Mouse (Mus musculus) left cerebral cortex, postnatal 14 days (tissue): ENCODE results near the gene Daam1. TPM values are rescaled to one million over a fixed set of nuclear protein-coding genes. Genes with fewer than 3 reads are reported as not detected.

ENCODE experiments used
- DNase-seq, 2 experiments: peaks; one replicate each; pipeline ENCODE4 v3.0.0; 2021 to 2022; ENCODE audit warnings: low spot score in 2 of 2, mixed read lengths in 1 of 2
- intact Hi-C: fragments of 180-260 bp; cut with DNase I; formaldehyde crosslinking; loops from one replicate; pipeline ENCODE4 v1.15.1; 2025
- total RNA-seq, 2 experiments: library from RNA; stranded (reverse); gene quantifications; 2 replicates each; pipeline ENCODE4 v1.2.3; 2021

Daam1 gene
- total RNA-seq, 2 experiments from 2014 or later = 65.9 to 67.3 TPM

GRCm38 (mm10) chr12:72009051-72009902 is 178.4 kb downstream of the Daam1 start:
- intact Hi-C loops = no loop called here

GRCm38 (mm10) chr12:72011404-72011803 is 180.5 kb downstream of the Daam1 start:
- intact Hi-C loops = no loop called here
- DNase-seq = no peak

More at GRCm38 (mm10) chr12:72009051-72009902, 178.4 kb downstream of the Daam1 start:
- no peak for DNase-seq

GRCm38 (mm10) chr12:72012126-72012525 is 181.2 kb downstream of the Daam1 start:
- intact Hi-C loops = no loop called here
- DNase-seq = no peak

- no peak for DNase-seq
- intact Hi-C loops = no loop called here
These were observed 183.0 kb downstream of the Daam1 start for GRCm38 (mm10) chr12:72013711-72014354.

GRCm38 (mm10) chr12:72014355-72014776 is 183.5 kb downstream of the Daam1 start:
- intact Hi-C loops = no loop called here
- DNase-seq = no peak

- intact Hi-C loops = no loop called here
- DNase-seq = no peak
These were observed 184.4 kb downstream of the Daam1 start for GRCm38 (mm10) chr12:72015296-72015695.

- no peak for DNase-seq
- intact Hi-C loops = no loop called here
These were observed 189.4 kb downstream of the Daam1 start for GRCm38 (mm10) chr12:72020285-72020684.

- DNase-seq = no peak
These were observed 190.7 kb downstream of the Daam1 start for GRCm38 (mm10) chr12:72021543-72021942.

GRCm38 (mm10) chr12:72022790-72023189 is 191.9 kb downstream of the Daam1 start:
- intact Hi-C loops = no loop called here

More at GRCm38 (mm10) chr12:72021543-72021942, 190.7 kb downstream of the Daam1 start:
- intact Hi-C loops = no loop called here

GRCm38 (mm10) chr12:72023572-72023971 is 192.7 kb downstream of the Daam1 start:
- DNase-seq = no peak
- intact Hi-C loops = no loop called here

More at GRCm38 (mm10) chr12:72022790-72023189, 191.9 kb downstream of the Daam1 start:
- DNase-seq = no peak

- intact Hi-C loops = no loop called here
- no peak for DNase-seq
These were observed 194.5 kb downstream of the Daam1 start for GRCm38 (mm10) chr12:72025275-72025795.

- no peak for DNase-seq
- intact Hi-C loops = no loop called here
These were observed 200.3 kb downstream of the Daam1 start for GRCm38 (mm10) chr12:72031171-72031570.

- intact Hi-C loops = no loop called here
- DNase-seq = no peak
These were observed 200.9 kb downstream of the Daam1 start for GRCm38 (mm10) chr12:72031794-72032193.

- intact Hi-C loops = no loop called here
- DNase-seq = no peak
These were observed 205.3 kb downstream of the Daam1 start for GRCm38 (mm10) chr12:72036097-72036661.

- intact Hi-C loops = no loop called here
- DNase-seq = no peak
These were observed 206.2 kb downstream of the Daam1 start for GRCm38 (mm10) chr12:72037049-72037448.

GRCm38 (mm10) chr12:72038866-72039265 is 208.0 kb downstream of the Daam1 start:
- intact Hi-C loops = no loop called here
- no peak for DNase-seq

- intact Hi-C loops = no loop called here
- no peak for DNase-seq
These were observed 208.6 kb downstream of the Daam1 start for GRCm38 (mm10) chr12:72039501-72039900.

- DNase-seq = no peak
- intact Hi-C loops = no loop called here
These were observed 210.4 kb downstream of the Daam1 start for GRCm38 (mm10) chr12:72041238-72041637.
